Mouse (Mus musculus) myocyte (in vitro differentiated cells): ENCODE results near the gene Drd1. TPM values are rescaled to one million over a fixed set of nuclear protein-coding genes. Genes with fewer than 3 reads are reported as not detected.

Experiments used
- H3K27me3 ChIP-seq: one replicate; pipeline ENCODE4 v1.6.1; 2011; ENCODE audit not compliant: control insufficient read depth, insufficient read depth, insufficient read length
- H3K36me3 ChIP-seq: one replicate; pipeline ENCODE4 v1.6.1; 2011; ENCODE audit not compliant: control insufficient read depth, insufficient read depth
- H3K4me2 ChIP-seq: one replicate; pipeline ENCODE4 v1.6.1; 2011; ENCODE audit warnings: low read depth, control low read depth
- H3K4me3 ChIP-seq: one replicate; pipeline ENCODE4 v1.5.1; 2011; ENCODE audit warnings: mild to moderate bottlenecking, control low read depth, moderate library complexity
- H3K79me2 ChIP-seq: one replicate; pipeline ENCODE4 v1.6.1; 2011; ENCODE audit not compliant: control insufficient read depth, insufficient read depth
- H3ac ChIP-seq: one replicate; pipeline ENCODE4 v1.6.1; 2011; ENCODE audit not compliant: control insufficient read depth, insufficient read length
- CEBPB ChIP-seq: IDR thresholded peaks from 2 replicates; pipeline ENCODE4 v1.6.1; 2011; ENCODE audit warnings: mild to moderate bottlenecking, moderate library complexity; ENCODE audit not compliant: poor library complexity, insufficient read depth, severe bottlenecking
- E2F4 ChIP-seq: IDR thresholded peaks from one replicate; pipeline ENCODE4 v1.6.1; 2011; ENCODE audit warnings: mild to moderate bottlenecking, control low read depth, moderate library complexity; ENCODE audit not compliant: insufficient read depth
- MAX ChIP-seq: IDR thresholded peaks from one replicate; pipeline ENCODE4 v1.6.1; 2011; ENCODE audit warnings: low read depth, mild to moderate bottlenecking, control low read depth
- MYOD1 ChIP-seq, 3 experiments: IDR thresholded peaks; one replicate each; pipeline ENCODE4 v1.6.1; 2011; ENCODE audit warnings: control low read depth in 2 of 3, low read depth in 2 of 3, mild to moderate bottlenecking in 2 of 3, moderate library complexity in 1 of 3; ENCODE audit not compliant: insufficient read length in 2 of 3, control insufficient read depth in 1 of 3
- MYOG ChIP-seq, 3 experiments: IDR thresholded peaks; one replicate each; pipeline ENCODE4 v1.6.1; 2011; ENCODE audit warnings: control low read depth in 2 of 3, low read depth in 2 of 3, mild to moderate bottlenecking in 2 of 3; ENCODE audit not compliant: insufficient read length in 2 of 3, control insufficient read depth in 1 of 3, insufficient read depth in 1 of 3
- POLR2A ChIP-seq: IDR thresholded peaks from one replicate; pipeline ENCODE4 v1.6.1; 2011; ENCODE audit warnings: low read depth, mild to moderate bottlenecking, control low read depth, moderate library complexity; ENCODE audit not compliant: insufficient read length
- POLR2AphosphoS2 ChIP-seq: IDR thresholded peaks from one replicate; pipeline ENCODE4 v1.6.1; 2011; ENCODE audit warnings: low read depth, control low read depth; ENCODE audit not compliant: insufficient read length
- REST ChIP-seq: IDR thresholded peaks from one replicate; pipeline ENCODE4 v1.6.1; 2011; ENCODE audit warnings: mild to moderate bottlenecking, control low read depth, moderate library complexity; ENCODE audit not compliant: insufficient read depth, insufficient read length
- SRF ChIP-seq: IDR thresholded peaks from one replicate; pipeline ENCODE4 v1.6.1; 2011; ENCODE audit warnings: low read depth; ENCODE audit not compliant: control insufficient read depth, insufficient read length
- TCF12 ChIP-seq: IDR thresholded peaks from one replicate; pipeline ENCODE4 v1.6.1; 2011; ENCODE audit warnings: mild to moderate bottlenecking, control low read depth; ENCODE audit not compliant: poor library complexity, insufficient read depth, severe bottlenecking
- TCF3 ChIP-seq: IDR thresholded peaks from one replicate; pipeline ENCODE4 v1.6.1; 2011; ENCODE audit warnings: low read depth, control low read depth; ENCODE audit not compliant: insufficient read length
- USF1 ChIP-seq: IDR thresholded peaks from one replicate; pipeline ENCODE4 v1.6.1; 2011; ENCODE audit warnings: low read depth, mild to moderate bottlenecking, control low read depth, moderate library complexity
- polyA plus RNA-seq: library from polyadenylated mRNA; unstranded; fragments of >200 nt; fragmentation: generic; extraction: Trizol; gene quantifications from one replicate; pipeline ENCODE4 v1.2.1, GENCODE M21; 2012; ENCODE audit warnings: missing spikeins

The Drd1 gene
- polyA plus RNA-seq, 1 experiment = not detected

GRCm38 (mm10) chr13:54072526-54073057 is 17.1 kb upstream of the Drd1 start:
- peak overlapping the region; percentile 83 for H3K4me2 ChIP-seq
- peaks cover 52% of the 10 kb centered on the region for H3K79me2 ChIP-seq
- H3K36me3 ChIP-seq = no peaks in the 10 kb centered on the region
- peak overlapping the region; percentile 82 for H3K4me3 ChIP-seq
- peak overlapping the region; percentile 13 for H3ac ChIP-seq
- no peaks in the 10 kb centered on the region for H3K27me3 ChIP-seq
- TF ChIP-seq CEBPB (no peak), POLR2A (no peak), POLR2AphosphoS2 (no peak), USF1 (no peak), TCF12 (no peak), SRF (no peak), MYOG (IDR thresholded peaks at IDR 0.05; ENCODE audit: control insufficient read depth in 1 of 3, insufficient read depth in 1 of 3, insufficient read length in 2 of 3, low read depth in 2 of 3) (no peak), MYOD1 (IDR thresholded peaks at IDR 0.05; ENCODE audit: control insufficient read depth in 1 of 3, insufficient read length in 2 of 3, low read depth in 2 of 3) (no peak), E2F4 (no peak), REST (no peak), MAX (no peak), TCF3 (no peak)

DNA sequence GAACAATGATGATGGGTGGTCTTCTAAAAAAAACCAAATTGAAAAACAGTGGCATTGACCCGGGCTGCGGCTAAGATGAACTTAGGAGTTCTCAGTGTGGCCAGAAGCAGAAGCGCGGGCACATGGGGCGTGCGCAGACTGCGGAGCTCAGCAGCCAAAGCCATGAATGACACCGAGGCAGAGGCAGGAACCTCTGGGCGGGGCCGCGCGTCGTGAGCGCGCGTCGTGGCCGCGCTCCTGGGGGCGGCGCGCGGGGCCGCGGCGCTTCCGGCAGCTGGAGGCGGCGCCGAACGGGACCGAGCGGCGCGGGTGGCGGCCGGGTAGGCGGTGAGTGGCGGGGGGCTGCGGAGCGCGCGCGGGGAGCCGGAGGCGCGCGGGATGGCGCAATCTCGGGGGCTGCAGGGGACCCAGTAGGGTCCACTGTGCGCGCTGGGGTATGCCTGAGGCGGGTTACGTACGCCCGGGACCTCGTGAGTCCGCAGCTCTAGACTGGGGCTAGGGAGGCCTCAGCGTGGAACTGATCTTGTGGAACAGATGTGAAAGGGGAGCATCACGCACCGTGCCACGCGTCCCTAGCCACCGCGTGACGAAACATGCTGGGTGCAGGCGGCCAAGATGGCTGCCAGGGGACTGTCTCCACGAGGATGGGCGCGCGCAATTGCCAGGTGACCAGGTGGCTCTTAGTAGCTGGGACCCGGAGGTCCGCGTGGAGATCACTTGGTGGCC is 16.3 kb upstream of the Drd1 start, which contains the start of gene Sfxn1:
Gene Sfxn1 (plus strand): TSS at position 264 of the 726 bp plus-strand sequence.
- Histone ChIP-seq H3K4me2 (peak within 1 kb of the TSS; percentile 83), H3K4me3 (peak within 1 kb of the TSS; percentile 82), H3ac (peak within 1 kb of the TSS; percentile 13), H3K36me3 (no peaks in the 10 kb centered on the region), H3K27me3 (no peaks in the 10 kb centered on the region), H3K79me2 (peaks cover 44% of the 10 kb centered on the region)
- peak in 1 of 3 experiments; percentile 28 for TF ChIP-seq MYOD1 (IDR thresholded peaks at IDR 0.05; ENCODE audit: control insufficient read depth in 1 of 3, insufficient read length in 2 of 3, low read depth in 2 of 3)
- peak in 1 of 3 experiments; percentile 16 for TF ChIP-seq MYOG (IDR thresholded peaks at IDR 0.05; ENCODE audit: control insufficient read depth in 1 of 3, insufficient read depth in 1 of 3, insufficient read length in 2 of 3, low read depth in 2 of 3)
- TF ChIP-seq POLR2AphosphoS2 = peak; percentile 21
- TF ChIP-seq TCF12 = no peak
- no peak for TF ChIP-seq MAX
- TF ChIP-seq POLR2A = peak; percentile 68
- no peak for TF ChIP-seq REST
- TF ChIP-seq CEBPB = no peak
- TF ChIP-seq E2F4 = no peak
- TF ChIP-seq TCF3 = no peak

GRCm38 (mm10) chr13:54071011-54071410 is 15.5 kb upstream of the Drd1 start:
- Histone ChIP-seq H3K36me3 (no peaks in the 10 kb centered on the region), H3K4me3 (peak overlapping the region; percentile 82), H3K4me2 (peak overlapping the region; percentile 47), H3K27me3 (peaks cover 4% of the 10 kb centered on the region), H3K79me2 (peaks cover 39% of the 10 kb centered on the region), H3ac (peak overlapping the region; percentile 13)
- TF ChIP-seq CEBPB = no peak
- no peak for TF ChIP-seq POLR2A
- no peak for TF ChIP-seq MYOD1 (IDR thresholded peaks at IDR 0.05; ENCODE audit: control insufficient read depth in 1 of 3, insufficient read length in 2 of 3, low read depth in 2 of 3)
- TF ChIP-seq MYOG (IDR thresholded peaks at IDR 0.05; ENCODE audit: control insufficient read depth in 1 of 3, insufficient read depth in 1 of 3, insufficient read length in 2 of 3, low read depth in 2 of 3) = no peak
- TF ChIP-seq TCF3 = no peak
- no peak for TF ChIP-seq TCF12
- no peak for TF ChIP-seq SRF
- no peak for TF ChIP-seq E2F4
- TF ChIP-seq MAX = no peak
- no peak for TF ChIP-seq POLR2AphosphoS2
- TF ChIP-seq REST = no peak

DNA sequence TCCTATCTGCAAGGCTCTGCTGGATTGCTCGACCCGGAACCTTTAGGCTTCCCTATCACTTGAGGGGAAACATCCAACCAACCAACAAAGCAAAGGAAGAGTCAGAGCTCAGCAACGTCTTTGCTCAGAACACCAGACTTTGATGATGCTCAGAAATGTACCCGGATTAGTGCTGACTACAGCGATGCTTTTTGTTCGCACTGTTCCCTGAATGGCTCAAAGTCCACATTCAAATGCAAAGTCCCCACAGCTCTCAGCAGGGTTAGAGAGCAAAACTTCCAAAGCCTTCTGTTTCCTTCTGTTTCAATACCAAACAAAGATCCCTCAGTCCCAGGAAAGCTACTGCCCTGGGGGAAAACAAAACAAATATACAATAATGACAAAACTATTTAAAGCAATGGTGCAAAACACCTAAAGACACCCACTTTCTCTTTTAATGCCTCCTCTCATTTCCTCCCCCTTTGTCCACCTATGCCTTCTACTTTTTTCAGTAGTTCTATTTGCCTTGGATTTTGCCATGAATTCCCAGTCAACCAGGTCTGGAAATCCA is 12.2 kb upstream of the Drd1 start:
- Histone ChIP-seq H3K4me3 (no peak overlapping the region), H3K4me2 (no peak overlapping the region), H3K79me2 (peaks cover 9% of the 10 kb centered on the region), H3K27me3 (peaks cover 17% of the 10 kb centered on the region), H3K36me3 (no peaks in the 10 kb centered on the region), H3ac (no peak overlapping the region)
- no peak for TF ChIP-seq POLR2AphosphoS2
- TF ChIP-seq MAX = no peak
- TF ChIP-seq TCF3 = no peak
- TF ChIP-seq TCF12 = no peak
- no peak for TF ChIP-seq REST
- no peak for TF ChIP-seq USF1
- no peak for TF ChIP-seq MYOD1 (IDR thresholded peaks at IDR 0.05; ENCODE audit: control insufficient read depth in 1 of 3, insufficient read length in 2 of 3, low read depth in 2 of 3)
- no peak for TF ChIP-seq SRF
- no peak for TF ChIP-seq CEBPB
- no peak for TF ChIP-seq POLR2A
- TF ChIP-seq E2F4 = no peak
- no peak for TF ChIP-seq MYOG (IDR thresholded peaks at IDR 0.05; ENCODE audit: control insufficient read depth in 1 of 3, insufficient read depth in 1 of 3, insufficient read length in 2 of 3, low read depth in 2 of 3)
